Mouse (Mus musculus): ENCODE measurements around the gene Def8. TPM values are rescaled to one million over a fixed set of nuclear protein-coding genes. Genes with fewer than 3 reads are reported as not detected.

The Def8 gene
- 37.3 and 37.6 TPM in 2 replicates for polyA plus RNA-seq (2014; fragmentation: Nextera tagmentation; extraction: Ambion mirVana)

DNA sequence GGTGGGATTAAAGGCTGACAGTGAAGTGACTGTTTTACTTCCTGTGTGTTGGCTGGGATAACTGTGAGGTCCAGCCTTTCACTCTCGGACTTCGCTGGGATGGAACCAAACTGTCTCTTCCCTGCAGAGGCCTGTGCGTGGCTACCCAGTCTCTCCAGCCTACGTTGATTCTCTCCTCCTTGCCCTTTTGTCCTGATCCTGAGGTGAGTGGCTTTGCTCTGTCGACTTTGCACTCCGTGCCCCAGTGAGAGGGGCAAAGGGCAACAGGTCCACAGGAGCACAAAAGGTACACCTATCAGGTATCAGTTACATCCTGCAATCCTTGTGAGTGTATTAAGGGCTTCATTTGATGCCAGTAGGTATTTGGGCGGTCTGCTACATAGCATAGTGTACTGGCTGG, at the start of gene Def8:
Gene Def8, plus strand, starts transcription at position 87 of the 400 bp plus-strand sequence.
- H3K4me3 ChIP-seq (ENCODE audit: low read depth, low read length), result no peak within 1 kb of the TSS
- H3K27me3 ChIP-seq (ENCODE audit: control insufficient read depth, insufficient read depth, low read length), result no peaks in the 10 kb centered on the region
- 72% methylated on average over 7 of the region's 7 CpGs for WGBS
- no peak for ATAC-seq (ENCODE audit: insufficient number of reproducible peaks, low FRiP score, low TSS enrichment, low read depth)
- H3K4me1 ChIP-seq (ENCODE audit: control insufficient read depth, insufficient read depth, low read length), result no peaks in the 10 kb centered on the region
- 0 out of 2 replicates have a peak within 1 kb of the TSS, but pooled peaks have one; percentile 16 for H3K4me2 ChIP-seq (ENCODE audit: low read depth, severe bottlenecking)
- H3K9ac ChIP-seq (ENCODE audit: low read length), result no peak within 1 kb of the TSS
- H3K36me3 ChIP-seq (ENCODE audit: control insufficient read depth, insufficient read depth, low read length), result no peaks in the 10 kb centered on the region
- DNase-seq (ENCODE audit: low spot score), result no peak
- peaks cover 7% of the 10 kb centered on the region; the same call in 1 of the 2 replicates for H3K9me3 ChIP-seq (ENCODE audit: control insufficient read depth, low read length)
- H3K27ac ChIP-seq (replicated peaks; ENCODE audit: low read depth, low read length), result no peak within 1 kb of the TSS

DNA sequence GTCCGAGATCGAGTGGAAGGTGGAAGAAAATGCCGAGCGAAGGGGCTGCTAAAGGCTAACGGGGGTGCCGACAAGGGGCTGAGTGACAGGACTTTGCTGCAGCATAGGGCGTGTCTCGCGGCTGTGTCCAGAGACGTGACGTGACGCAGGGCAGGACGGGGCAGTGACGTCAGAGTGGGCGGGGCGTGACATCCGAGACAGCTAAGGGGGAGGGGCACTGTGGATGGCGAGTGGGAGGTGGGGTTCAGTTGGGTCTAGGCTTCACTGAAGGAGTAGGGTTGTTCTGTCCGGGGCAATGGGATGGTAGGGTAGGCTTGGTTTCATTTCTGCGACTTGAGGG, 49.1 kb upstream of the Def8 start:
- ATAC-seq (ENCODE audit: insufficient number of reproducible peaks, low FRiP score, low TSS enrichment, low read depth) (peak; percentile 83), DNase-seq (ENCODE audit: low spot score) (peak; percentile 97)
- 0 out of 2 replicates have a peak, but pooled peaks cover 3% of the 10 kb centered on the region for H3K4me1 ChIP-seq (ENCODE audit: control insufficient read depth, insufficient read depth, low read length)
- no peaks in the 10 kb centered on the region for H3K27me3 ChIP-seq (ENCODE audit: control insufficient read depth, insufficient read depth, low read length)
- H3K4me2 ChIP-seq (ENCODE audit: low read depth, severe bottlenecking), result peak overlapping the region; percentile 77
- peak overlapping the region; percentile 78 for H3K4me3 ChIP-seq (ENCODE audit: low read depth, low read length)
- 0% methylated on average over 20 of the region's 20 CpGs for WGBS
- H3K27ac ChIP-seq (replicated peaks; ENCODE audit: low read depth, low read length), result peak overlapping the region; percentile 91
- peaks cover 2% of the 10 kb centered on the region; the same call in 1 of the 2 replicates for H3K36me3 ChIP-seq (ENCODE audit: control insufficient read depth, insufficient read depth, low read length)
- H3K9me3 ChIP-seq (ENCODE audit: control insufficient read depth, low read length), result no peaks in the 10 kb centered on the region
- peak overlapping the region; percentile 82 for H3K9ac ChIP-seq (ENCODE audit: low read length)

DNA sequence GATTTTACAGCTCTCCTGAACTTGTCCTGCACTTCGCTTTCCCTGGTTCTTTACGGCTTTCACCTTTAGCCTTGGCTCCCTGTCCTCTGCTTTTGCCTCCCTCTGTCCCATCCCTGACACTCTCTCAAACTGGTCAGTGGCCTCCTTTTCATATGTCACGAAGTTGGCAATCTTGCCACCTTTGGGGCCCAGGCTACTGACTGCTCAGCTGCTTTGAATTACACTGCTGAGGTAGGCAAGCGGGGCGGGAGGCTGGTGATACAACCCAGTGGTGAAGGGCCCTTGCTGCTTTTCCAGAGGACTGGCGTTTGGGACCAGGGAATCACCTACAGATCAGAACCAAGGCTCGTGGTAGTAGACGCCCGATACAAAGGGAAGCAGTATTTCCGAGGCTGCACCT, 47.6 kb upstream of the Def8 start:
- Histone ChIP-seq H3K27me3 (ENCODE audit: control insufficient read depth, insufficient read depth, low read length) (no peaks in the 10 kb centered on the region), H3K4me2 (ENCODE audit: low read depth, severe bottlenecking) (no peak overlapping the region), H3K36me3 (ENCODE audit: control insufficient read depth, insufficient read depth, low read length) (peaks cover 2% of the 10 kb centered on the region; the same call in 1 of the 2 replicates), H3K27ac (replicated peaks; ENCODE audit: low read depth, low read length) (no peak overlapping the region), H3K4me3 (ENCODE audit: low read depth, low read length) (no peak overlapping the region), H3K9ac (ENCODE audit: low read length) (no peak overlapping the region), H3K4me1 (ENCODE audit: control insufficient read depth, insufficient read depth, low read length) (0 out of 2 replicates have a peak, but pooled peaks cover 3% of the 10 kb centered on the region), H3K9me3 (ENCODE audit: control insufficient read depth, low read length) (no peaks in the 10 kb centered on the region)
- ATAC-seq (ENCODE audit: insufficient number of reproducible peaks, low FRiP score, low TSS enrichment, low read depth) (no peak), DNase-seq (ENCODE audit: low spot score) (no peak)
- 81% methylated on average over 10 of the region's 10 CpGs for WGBS

DNA sequence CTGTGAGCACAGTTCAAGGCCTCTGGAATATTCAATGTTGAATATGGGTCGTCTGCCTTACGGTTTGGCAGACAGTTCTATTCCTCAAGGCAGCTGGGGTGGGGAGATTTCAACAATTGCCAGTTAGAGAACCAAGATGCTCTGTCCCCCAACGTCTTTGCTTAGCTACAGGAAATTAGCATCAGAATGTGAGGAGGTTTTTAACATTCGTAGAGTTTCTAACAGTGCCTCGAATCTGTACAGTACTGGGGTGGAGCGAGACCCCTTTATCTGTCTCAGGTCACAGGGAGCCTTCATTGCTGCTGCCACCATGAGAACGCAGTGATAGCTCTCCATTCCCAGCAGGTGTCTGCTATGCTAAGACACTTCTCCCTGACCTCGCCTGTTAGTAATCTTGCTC, 47.2 kb upstream of the Def8 start:
- Histone ChIP-seq H3K9ac (ENCODE audit: low read length) (no peak overlapping the region), H3K27me3 (ENCODE audit: control insufficient read depth, insufficient read depth, low read length) (no peaks in the 10 kb centered on the region), H3K36me3 (ENCODE audit: control insufficient read depth, insufficient read depth, low read length) (peaks cover 2% of the 10 kb centered on the region; the same call in 1 of the 2 replicates), H3K4me2 (ENCODE audit: low read depth, severe bottlenecking) (no peak overlapping the region), H3K4me3 (ENCODE audit: low read depth, low read length) (no peak overlapping the region), H3K4me1 (ENCODE audit: control insufficient read depth, insufficient read depth, low read length) (0 out of 2 replicates have a peak, but pooled peaks cover 3% of the 10 kb centered on the region), H3K9me3 (ENCODE audit: control insufficient read depth, low read length) (no peaks in the 10 kb centered on the region), H3K27ac (replicated peaks; ENCODE audit: low read depth, low read length) (no peak overlapping the region)
- 80% methylated on average over 8 of the region's 8 CpGs for WGBS
- ATAC-seq (ENCODE audit: insufficient number of reproducible peaks, low FRiP score, low TSS enrichment, low read depth), result no peak
- DNase-seq (ENCODE audit: low spot score), result no peak

DNA sequence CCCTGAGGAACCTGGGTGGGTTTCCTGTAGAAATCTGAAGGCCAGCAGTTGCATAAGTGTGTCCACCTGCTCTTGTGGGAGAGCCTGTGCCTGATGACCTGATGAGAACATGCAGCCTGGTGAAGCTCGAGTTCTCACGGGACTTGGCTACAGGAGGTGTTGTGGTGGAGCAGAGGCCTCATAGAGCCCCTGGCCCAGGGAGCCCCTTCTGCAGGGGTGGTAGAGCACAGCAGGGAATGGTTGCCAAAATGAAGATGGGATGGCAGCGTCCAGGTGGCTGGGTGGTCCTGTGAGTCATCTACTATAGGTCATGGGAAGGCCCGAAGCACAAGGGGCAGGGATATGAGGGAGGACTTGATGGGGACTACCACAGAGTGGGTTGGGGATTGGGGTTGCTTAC, 41.6 kb upstream of the Def8 start:
- DNase-seq (ENCODE audit: low spot score) (no peak), ATAC-seq (ENCODE audit: insufficient number of reproducible peaks, low FRiP score, low TSS enrichment, low read depth) (no peak)
- no peak overlapping the region for H3K4me3 ChIP-seq (ENCODE audit: low read depth, low read length)
- no peak overlapping the region for H3K27ac ChIP-seq (replicated peaks; ENCODE audit: low read depth, low read length)
- WGBS, result 92% methylated on average over 4 of the region's 4 CpGs
- no peak overlapping the region for H3K4me2 ChIP-seq (ENCODE audit: low read depth, severe bottlenecking)
- no peaks in the 10 kb centered on the region for H3K27me3 ChIP-seq (ENCODE audit: control insufficient read depth, insufficient read depth, low read length)
- peaks cover 25% of the 10 kb centered on the region for H3K36me3 ChIP-seq (ENCODE audit: control insufficient read depth, insufficient read depth, low read length)
- H3K4me1 ChIP-seq (ENCODE audit: control insufficient read depth, insufficient read depth, low read length), result no peaks in the 10 kb centered on the region
- no peaks in the 10 kb centered on the region for H3K9me3 ChIP-seq (ENCODE audit: control insufficient read depth, low read length)
- no peak overlapping the region for H3K9ac ChIP-seq (ENCODE audit: low read length)

DNA sequence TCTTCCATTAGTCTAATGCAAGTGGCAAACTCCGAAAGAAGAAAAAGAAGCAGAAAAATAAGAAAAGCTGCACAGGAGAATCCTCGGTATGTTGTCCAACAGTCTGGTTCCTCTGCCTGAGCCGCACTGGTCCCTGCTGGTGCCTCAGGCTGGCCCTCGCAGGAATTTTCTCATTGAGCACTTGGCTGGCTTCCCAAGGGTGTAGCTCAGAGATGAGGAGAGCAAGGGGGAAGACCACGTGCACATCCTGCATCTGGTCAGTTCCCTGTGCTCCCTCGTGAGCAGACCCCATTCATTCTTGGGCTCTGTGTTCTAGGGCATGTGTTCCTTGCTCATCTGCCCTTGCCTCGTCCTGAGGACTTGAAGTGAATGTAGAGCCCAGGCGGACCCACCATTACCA, 40.8 kb upstream of the Def8 start:
- H3K4me2 ChIP-seq (ENCODE audit: low read depth, severe bottlenecking), result no peak overlapping the region
- no peak overlapping the region for H3K9ac ChIP-seq (ENCODE audit: low read length)
- H3K27me3 ChIP-seq (ENCODE audit: control insufficient read depth, insufficient read depth, low read length), result no peaks in the 10 kb centered on the region
- 91% methylated on average over 8 of the region's 8 CpGs for WGBS
- H3K9me3 ChIP-seq (ENCODE audit: control insufficient read depth, low read length), result no peaks in the 10 kb centered on the region
- H3K27ac ChIP-seq (replicated peaks; ENCODE audit: low read depth, low read length), result no peak overlapping the region
- no peak for DNase-seq (ENCODE audit: low spot score)
- no peak overlapping the region for H3K4me3 ChIP-seq (ENCODE audit: low read depth, low read length)
- H3K36me3 ChIP-seq (ENCODE audit: control insufficient read depth, insufficient read depth, low read length), result peaks cover 31% of the 10 kb centered on the region
- H3K4me1 ChIP-seq (ENCODE audit: control insufficient read depth, insufficient read depth, low read length), result no peaks in the 10 kb centered on the region
- no peak for ATAC-seq (ENCODE audit: insufficient number of reproducible peaks, low FRiP score, low TSS enrichment, low read depth)

DNA sequence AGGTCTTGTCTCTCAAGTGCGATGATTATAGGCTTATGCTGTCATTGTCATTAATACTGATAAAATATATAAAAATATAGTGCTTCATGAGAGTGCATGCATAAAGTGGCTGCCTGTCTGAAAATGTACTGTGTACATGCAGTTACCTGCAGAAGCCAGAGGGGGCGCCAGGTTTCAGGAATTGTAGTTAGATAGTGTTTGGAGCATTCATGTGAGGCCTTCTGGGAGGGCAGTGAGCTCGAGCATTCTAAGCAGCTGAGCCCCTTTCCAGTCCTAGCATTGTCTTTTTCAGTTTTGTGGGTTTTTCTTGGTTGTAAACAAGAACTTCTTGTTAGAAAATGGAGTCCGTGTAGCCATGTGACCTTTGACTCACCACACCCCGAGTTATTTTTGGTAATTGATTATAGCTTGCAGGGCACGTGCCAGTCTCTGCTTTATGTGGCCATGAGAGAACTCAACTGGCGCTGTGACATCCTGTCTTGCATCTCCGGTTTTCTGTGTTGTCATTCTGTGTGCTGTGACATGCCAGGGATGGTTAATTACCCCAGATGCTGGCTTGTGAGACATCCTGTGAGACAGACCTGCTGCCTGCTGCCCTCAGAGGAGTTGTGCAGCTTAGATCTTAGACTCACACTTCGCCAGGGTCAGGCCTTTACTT, 38.3 kb upstream of the Def8 start:
- Histone ChIP-seq H3K4me3 (ENCODE audit: low read depth, low read length) (no peak overlapping the region), H3K36me3 (ENCODE audit: control insufficient read depth, insufficient read depth, low read length) (peaks cover 40% of the 10 kb centered on the region), H3K4me2 (ENCODE audit: low read depth, severe bottlenecking) (no peak overlapping the region), H3K4me1 (ENCODE audit: control insufficient read depth, insufficient read depth, low read length) (no peaks in the 10 kb centered on the region), H3K9ac (ENCODE audit: low read length) (no peak overlapping the region), H3K27ac (replicated peaks; ENCODE audit: low read depth, low read length) (no peak overlapping the region), H3K27me3 (ENCODE audit: control insufficient read depth, insufficient read depth, low read length) (no peaks in the 10 kb centered on the region), H3K9me3 (ENCODE audit: control insufficient read depth, low read length) (no peaks in the 10 kb centered on the region)
- DNase-seq (ENCODE audit: low spot score) (no peak), ATAC-seq (ENCODE audit: insufficient number of reproducible peaks, low FRiP score, low TSS enrichment, low read depth) (no peak)
- WGBS, result 76% methylated on average over 9 of the region's 9 CpGs

DNA sequence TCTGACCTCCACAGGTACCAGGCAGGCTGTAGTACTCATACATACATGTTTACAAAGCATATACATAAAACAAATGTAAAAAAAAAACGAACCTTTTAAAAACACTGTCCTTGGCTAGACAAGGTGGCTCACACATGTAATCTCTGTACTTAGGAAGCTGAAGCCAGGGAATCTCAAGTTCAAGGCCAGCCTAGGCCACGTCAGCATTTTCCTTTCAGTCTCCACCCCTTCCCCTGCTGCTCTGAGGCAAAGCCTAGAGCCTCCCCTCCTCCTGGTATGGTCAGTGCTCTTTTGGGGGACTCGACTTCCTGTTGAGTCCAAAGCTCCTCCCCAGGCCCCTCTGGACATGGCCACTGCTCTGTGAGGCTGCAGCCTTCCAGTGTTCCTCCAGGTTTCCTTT, 36.3 kb upstream of the Def8 start:
- peaks cover 48% of the 10 kb centered on the region for H3K36me3 ChIP-seq (ENCODE audit: control insufficient read depth, insufficient read depth, low read length)

DNA sequence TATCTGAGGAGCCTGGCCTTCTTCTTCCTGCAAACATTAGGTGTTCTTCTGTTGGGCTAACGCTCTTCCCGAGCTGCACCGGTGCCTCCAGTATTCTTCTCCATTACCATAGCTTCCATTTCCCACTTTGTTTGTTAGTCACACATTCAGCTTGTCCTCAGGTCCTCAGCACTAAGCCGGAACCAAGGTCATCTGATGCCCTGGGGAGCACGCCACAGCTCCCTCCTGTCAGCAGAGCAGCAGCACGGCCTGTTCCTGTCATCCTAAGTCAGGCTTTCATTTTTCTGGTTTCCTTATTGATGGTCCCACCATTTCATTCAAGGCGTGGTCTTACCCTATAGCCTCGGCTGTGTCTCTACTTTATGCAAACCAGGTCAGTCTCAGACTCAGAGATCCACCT, 35.5 kb upstream of the Def8 start:
- ATAC-seq (ENCODE audit: insufficient number of reproducible peaks, low FRiP score, low TSS enrichment, low read depth), result no peak
- 87% methylated on average over 8 of the region's 8 CpGs for WGBS
- H3K4me3 ChIP-seq (ENCODE audit: low read depth, low read length), result no peak overlapping the region

More for the DNA sequence above, 36.3 kb upstream of the Def8 start:
- Histone ChIP-seq H3K27me3 (ENCODE audit: control insufficient read depth, insufficient read depth, low read length) (no peaks in the 10 kb centered on the region), H3K4me1 (ENCODE audit: control insufficient read depth, insufficient read depth, low read length) (no peaks in the 10 kb centered on the region), H3K27ac (replicated peaks; ENCODE audit: low read depth, low read length) (no peak overlapping the region), H3K9me3 (ENCODE audit: control insufficient read depth, low read length) (no peaks in the 10 kb centered on the region), H3K9ac (ENCODE audit: low read length) (no peak overlapping the region), H3K4me3 (ENCODE audit: low read depth, low read length) (no peak overlapping the region), H3K4me2 (ENCODE audit: low read depth, severe bottlenecking) (no peak overlapping the region)
- DNase-seq (ENCODE audit: low spot score) (no peak), ATAC-seq (ENCODE audit: insufficient number of reproducible peaks, low FRiP score, low TSS enrichment, low read depth) (no peak)
- 80% methylated on average over 3 of the region's 3 CpGs for WGBS

More for the DNA sequence above, 35.5 kb upstream of the Def8 start:
- H3K9me3 ChIP-seq (ENCODE audit: control insufficient read depth, low read length), result no peaks in the 10 kb centered on the region
- no peaks in the 10 kb centered on the region for H3K4me1 ChIP-seq (ENCODE audit: control insufficient read depth, insufficient read depth, low read length)
- no peaks in the 10 kb centered on the region for H3K27me3 ChIP-seq (ENCODE audit: control insufficient read depth, insufficient read depth, low read length)
- H3K27ac ChIP-seq (replicated peaks; ENCODE audit: low read depth, low read length), result no peak overlapping the region
- DNase-seq (ENCODE audit: low spot score), result no peak
- no peak overlapping the region for H3K4me2 ChIP-seq (ENCODE audit: low read depth, severe bottlenecking)
- H3K36me3 ChIP-seq (ENCODE audit: control insufficient read depth, insufficient read depth, low read length), result peaks cover 46% of the 10 kb centered on the region
- H3K9ac ChIP-seq (ENCODE audit: low read length), result no peak overlapping the region
